9 mouse cellular contexts compared by ENCODE assay signal in genomic region chr3:138000724-138001069, GRCm38 (mm10). TPM values are rescaled to one million over a fixed set of nuclear protein-coding genes. Genes with fewer than 3 reads are reported as not detected.
DNase-seq lines count a peak whose midpoint lies in the region; ATAC-seq and TF ChIP-seq lines count a peak whose summit lies in the region.
"Had no signal": no experiment of that assay in that cellular context is flagged by ENCODE, and none has a peak within 500 bp of the region (broad histone marks: within the 10 kb centered on the region; RNA-seq: fewer than 3 reads in every experiment).

No protein-coding gene starts in this region.

- H3K4me1 ChIP-seq in embryonic facial prominence, embryonic 14.5 days (ENCODE audit: control insufficient read depth, insufficient read depth, low read length): peaks cover 18% of the 10 kb centered on the region
- H3K4me1 ChIP-seq in embryonic facial prominence, embryonic 10.5 days: peaks cover 14% of the 10 kb centered on the region
- H3K4me1 ChIP-seq in heart, embryonic 14.5 days (ENCODE audit: control insufficient read depth in 2 of 2, insufficient read depth in 2 of 2, low read length in 2 of 2): peaks cover 26 to 59% of the 10 kb centered on the region in 2 experiments
- H3K4me1 ChIP-seq in limb, embryonic 14.5 days (ENCODE audit: control insufficient read depth, insufficient read depth, low read length): peaks cover 16% of the 10 kb centered on the region
- peaks cover 16% of the 10 kb centered on the region; the same call in 1 of the 2 replicates for H3K4me1 ChIP-seq in forebrain, embryonic 13.5 days
- H3K4me1 ChIP-seq in lung, adult 2 months (ENCODE audit: control insufficient read depth, insufficient read depth, low read length): no peaks in the 10 kb centered on the region

- H3K36me3 ChIP-seq in embryonic facial prominence, embryonic 14.5 days (ENCODE audit: control insufficient read depth, insufficient read depth, low read length): no peaks in the 10 kb centered on the region
- H3K36me3 ChIP-seq in embryonic facial prominence, embryonic 10.5 days (replicated peaks): no peaks in the 10 kb centered on the region
- no peaks in the 10 kb centered on the region for H3K36me3 ChIP-seq in heart, embryonic 14.5 days (ENCODE audit: control insufficient read depth, insufficient read depth, low read length)
- H3K36me3 ChIP-seq in limb, embryonic 14.5 days (ENCODE audit: control insufficient read depth, insufficient read depth, low read length): no peaks in the 10 kb centered on the region
- H3K36me3 ChIP-seq in forebrain, embryonic 13.5 days (ENCODE audit: poor library complexity, severe bottlenecking): no peaks in the 10 kb centered on the region

- peaks cover 9% of the 10 kb centered on the region; the same call in 1 of the 2 replicates for H3K9me3 ChIP-seq in embryonic facial prominence, embryonic 14.5 days (ENCODE audit: control insufficient read depth, low read length)
- peaks cover 7% of the 10 kb centered on the region; the same call in 1 of the 2 replicates for H3K9me3 ChIP-seq in embryonic facial prominence, embryonic 10.5 days
- peaks cover 6% of the 10 kb centered on the region; the same call in 1 of the 2 replicates for H3K9me3 ChIP-seq in heart, embryonic 14.5 days (ENCODE audit: control insufficient read depth, low read length)
- no peaks in the 10 kb centered on the region for H3K9me3 ChIP-seq in limb, embryonic 14.5 days (ENCODE audit: control insufficient read depth, low read length)
- 0 out of 2 replicates have a peak, but pooled peaks cover 7% of the 10 kb centered on the region for H3K9me3 ChIP-seq in forebrain, embryonic 13.5 days (replicated peaks)

- no peaks in the 10 kb centered on the region for H3K27me3 ChIP-seq in embryonic facial prominence, embryonic 14.5 days (replicated peaks; ENCODE audit: control insufficient read depth, insufficient read depth, low read length)
- H3K27me3 ChIP-seq in embryonic facial prominence, embryonic 10.5 days (replicated peaks; ENCODE audit: low read depth, poor library complexity, severe bottlenecking): no peaks in the 10 kb centered on the region
- H3K27me3 ChIP-seq in heart, embryonic 14.5 days (ENCODE audit: control insufficient read depth, insufficient read depth, low read length): no peaks in the 10 kb centered on the region
- no peaks in the 10 kb centered on the region for H3K27me3 ChIP-seq in limb, embryonic 14.5 days (ENCODE audit: control insufficient read depth, insufficient read depth, low read length)
- no peaks in the 10 kb centered on the region for H3K27me3 ChIP-seq in forebrain, embryonic 13.5 days

- 0 out of 2 replicates have a peak, but pooled peaks have one; percentile 33 for ATAC-seq in embryonic facial prominence, embryonic 14.5 days (ENCODE audit: low read depth)
- ATAC-seq in heart, embryonic 14.5 days (ENCODE audit: insufficient number of reproducible peaks, insufficient read depth, low FRiP score, low read depth): peak; percentile 67
- ATAC-seq in limb, embryonic 14.5 days (ENCODE audit: low FRiP score, low read depth): no peak
- ATAC-seq in forebrain, embryonic 13.5 days: no peak

- H3K4me2 ChIP-seq in embryonic facial prominence, embryonic 14.5 days (ENCODE audit: low read depth, low read length): no peak overlapping the region
- H3K4me2 ChIP-seq in heart, embryonic 14.5 days (ENCODE audit: low read length): peak overlapping the region; percentile 64
- no peak overlapping the region for H3K4me2 ChIP-seq in limb, embryonic 14.5 days (replicated peaks; ENCODE audit: low read depth, low read length, severe bottlenecking)
- H3K4me2 ChIP-seq in forebrain, embryonic 13.5 days: no peak overlapping the region

- no peak overlapping the region for H3K9ac ChIP-seq in embryonic facial prominence, embryonic 14.5 days (ENCODE audit: low read depth, low read length)
- peak overlapping the region; percentile 74 for H3K9ac ChIP-seq in heart, embryonic 14.5 days (ENCODE audit: low read length)
- no peak overlapping the region for H3K9ac ChIP-seq in limb, embryonic 14.5 days (ENCODE audit: low read depth, low read length, severe bottlenecking)
- H3K9ac ChIP-seq in forebrain, embryonic 13.5 days: no peak overlapping the region

- TF ChIP-seq CTCF in lung, adult 2 months (IDR thresholded peaks at IDR 0.05; ENCODE audit: insufficient read depth, low read length): no peak

- no peak overlapping the region for H3K27ac ChIP-seq in embryonic facial prominence, embryonic 14.5 days (replicated peaks; ENCODE audit: low read depth, low read length)
- no peak overlapping the region for H3K27ac ChIP-seq in embryonic facial prominence, embryonic 10.5 days (replicated peaks)
- peak overlapping the region; percentile 86 to 93 for H3K27ac ChIP-seq in heart, embryonic 14.5 days (replicated peaks in 1 of 2; ENCODE audit: control insufficient read depth in 1 of 2, insufficient read depth in 1 of 2, low read depth in 2 of 2, low read length in 2 of 2)
- no peak overlapping the region for H3K27ac ChIP-seq in limb, embryonic 14.5 days (replicated peaks; ENCODE audit: low read depth, low read length)
- no peak overlapping the region for H3K27ac ChIP-seq in forebrain, embryonic 13.5 days

- no peak for TF ChIP-seq POLR2A in limb, embryonic 14.5 days (IDR thresholded peaks at IDR 0.05; ENCODE audit: borderline replicate concordance, extremely low read depth, insufficient read depth, insufficient read length)
- TF ChIP-seq POLR2A in lung, adult 2 months (IDR thresholded peaks at IDR 0.05; ENCODE audit: borderline replicate concordance, extremely low read depth, low read depth, low read length): no peak

- WGBS in embryonic facial prominence, embryonic 14.5 days: 38% methylated on average over 4 of the region's 4 CpGs
- 78% methylated on average over 4 of the region's 4 CpGs for WGBS in embryonic facial prominence, embryonic 10.5 days
- WGBS in heart, embryonic 14.5 days: 11% methylated on average over 4 of the region's 4 CpGs
- 29% methylated on average over 4 of the region's 4 CpGs for WGBS in limb, embryonic 14.5 days
- 69% methylated on average over 4 of the region's 4 CpGs for WGBS in forebrain, embryonic 13.5 days
- 32% methylated on average over 4 of the region's 4 CpGs for WGBS in lung, adult 2 months

- DNase-seq in embryonic facial prominence, embryonic 14.5 days (ENCODE audit: low spot score): peak; percentile 74
- no peak for DNase-seq in embryonic facial prominence, embryonic 10.5 days (ENCODE audit: low spot score)
- peak; percentile 62 for DNase-seq in adrenal gland, postnatal 25 days
- peak; percentile 50 for DNase-seq in limb, embryonic 14.5 days (ENCODE audit: low spot score)
- DNase-seq in spleen, adult 12 weeks (ENCODE audit: low spot score): no peak
- DNase-seq in lung, adult 2 months: no peak
- DNase-seq: B cell, adult 2 months had no signal

- H3K4me3 ChIP-seq in embryonic facial prominence, embryonic 14.5 days (ENCODE audit: low read depth, low read length): no peak overlapping the region
- H3K4me3 ChIP-seq in embryonic facial prominence, embryonic 10.5 days: no peak overlapping the region
- peak overlapping the region; percentile 32 to 34 for H3K4me3 ChIP-seq in heart, embryonic 14.5 days (ENCODE audit: control insufficient read depth in 1 of 2, insufficient read depth in 1 of 2, low read depth in 1 of 2, low read length in 2 of 2)
- no peak overlapping the region for H3K4me3 ChIP-seq in limb, embryonic 14.5 days (replicated peaks; ENCODE audit: low read length)
- H3K4me3 ChIP-seq in forebrain, embryonic 13.5 days: no peak overlapping the region
- no peak overlapping the region for H3K4me3 ChIP-seq in lung, adult 2 months (replicated peaks; ENCODE audit: extremely low read depth, low read depth, low read length)

RNA-seq across cellular contexts. Expression of gene Dapp1, which starts 19.4 kb away (rescaled TPM):
- polyA plus RNA-seq in embryonic facial prominence, embryonic 14.5 days (2014; fragmentation: Nextera tagmentation; extraction: Ambion mirVana): 9.0 and 9.4 TPM in 2 replicates
- polyA plus RNA-seq in embryonic facial prominence, embryonic 10.5 days (2016; fragmentation: Nextera tagmentation; extraction: Ambion mirVana): 2.1 and 2.3 TPM in 2 replicates
- 3.3 and 6.3 TPM in 2 replicates for total RNA-seq in adrenal gland, postnatal 25 days (2021)
- 21.3 and 22.8 TPM in 2 replicates for polyA plus RNA-seq in heart, embryonic 14.5 days (2014; fragmentation: Nextera tagmentation; extraction: Ambion mirVana)
- polyA plus RNA-seq in limb, embryonic 14.5 days (2012; rRNA removed): 4.5 and 5.4 TPM in 2 replicates
- polyA plus RNA-seq in limb, embryonic 14.5 days (2014; fragmentation: Nextera tagmentation; extraction: Ambion mirVana): 6.0 and 6.7 TPM in 2 replicates
- 2.7 and 3.9 TPM in 2 replicates for polyA plus RNA-seq in forebrain, embryonic 13.5 days (2015; fragmentation: Nextera tagmentation; extraction: Ambion mirVana)
- polyA plus RNA-seq in lung, adult 2 months (2012; rRNA removed): 4.5 and 7.1 TPM in 2 replicates

Comparison
In these comparisons a context has a peak if more than half of its experiments do, and no peak if none do; other contexts are left out.
1. DNase-seq: peak in embryonic facial prominence, embryonic 14.5 days (single experiment), adrenal gland, postnatal 25 days (single experiment) and limb, embryonic 14.5 days (single experiment); none in embryonic facial prominence, embryonic 10.5 days (single experiment), spleen, adult 12 weeks (single experiment) and lung, adult 2 months (single experiment).
2. ATAC-seq: peak in embryonic facial prominence, embryonic 14.5 days (single experiment) and heart, embryonic 14.5 days (single experiment); none in limb, embryonic 14.5 days (single experiment) and forebrain, embryonic 13.5 days (single experiment).
3. H3K27ac ChIP-seq: peak in heart, embryonic 14.5 days (2 of 2); none in embryonic facial prominence, embryonic 14.5 days (single experiment), embryonic facial prominence, embryonic 10.5 days (single experiment), limb, embryonic 14.5 days (single experiment) and forebrain, embryonic 13.5 days (single experiment).
4. H3K4me3 ChIP-seq: peak in heart, embryonic 14.5 days (2 of 2); none in embryonic facial prominence, embryonic 14.5 days (single experiment), embryonic facial prominence, embryonic 10.5 days (single experiment), limb, embryonic 14.5 days (single experiment), forebrain, embryonic 13.5 days (single experiment) and lung, adult 2 months (single experiment).